Mouse (Mus musculus) granulocyte monocyte progenitor cell, adult 5-6 weeks (primary cell): ENCODE measurements around the gene Setd5. TPM values are rescaled to one million over a fixed set of nuclear protein-coding genes. Genes with fewer than 3 reads are reported as not detected.

Source experiments
- ATAC-seq: replicated peaks from 2 replicates; pipeline ENCODE4 v1.8.0; 2016; ENCODE audit warnings: mild to moderate bottlenecking, moderate TSS enrichment, inconsistent platforms; ENCODE audit not compliant: poor library complexity, severe bottlenecking
- total RNA-seq, 2 experiments: library from RNA; stranded (forward) in 1 of 2; stranded (reverse) in 1 of 2; fragments of 200-712, 200-1000 nt in 1 of 2; fragments of >200 nt in 1 of 2; fragmentation: Nextera tagmentation in 1 of 2; gene quantifications; 2 replicates each; pipeline ENCODE4 v1.2.3; 2014 to 2017

Gene Setd5
- total RNA-seq, 2 experiments from 2014 or later = 64.8 to 114 TPM

GRCm38 (mm10) chr6:113109378-113109777, 32.2 kb downstream of the Setd5 start:
- ATAC-seq = no peak

GRCm38 (mm10) chr6:113109956-113110355, 32.8 kb downstream of the Setd5 start:
- no peak for ATAC-seq

- peak; percentile 99 for ATAC-seq
Measured at GRCm38 (mm10) chr6:113120806-113121205, 43.6 kb downstream of the Setd5 start.

- no peak for ATAC-seq
Measured at GRCm38 (mm10) chr6:113133360-113133759, 56.2 kb downstream of the Setd5 start.

DNA sequence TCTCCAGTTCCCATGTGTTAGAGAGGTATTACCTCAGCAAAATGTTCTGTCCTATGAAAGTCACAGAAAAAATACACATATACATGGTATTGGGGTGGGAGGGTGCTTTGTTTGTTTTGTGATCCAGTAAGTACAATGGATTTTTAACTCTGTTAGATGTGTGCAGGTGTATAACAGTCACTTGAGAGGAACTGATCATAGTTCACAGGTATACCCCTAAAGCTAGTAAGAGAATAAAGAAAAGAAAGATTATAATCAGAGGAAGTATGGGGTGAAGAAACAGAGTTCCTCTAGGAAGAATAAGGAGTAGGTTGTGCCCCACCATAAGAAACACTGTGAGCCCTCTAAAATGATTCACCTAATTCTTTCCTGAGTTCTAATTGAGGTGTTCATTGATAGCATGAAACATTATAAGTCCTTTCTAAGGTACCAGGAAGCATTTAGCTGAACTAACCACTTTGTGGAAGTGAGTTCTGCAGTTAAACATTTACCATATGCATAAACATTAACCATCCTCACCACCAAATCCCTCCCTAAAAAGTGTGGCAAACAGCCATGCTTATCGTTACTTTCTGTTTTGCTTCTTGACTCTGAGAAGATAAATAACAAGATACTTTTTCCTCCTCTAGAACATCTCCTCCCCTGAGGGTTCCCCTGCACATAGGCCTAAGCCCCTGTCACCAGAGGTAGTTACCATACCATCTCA, 64.4 kb downstream of the Setd5 start:
- ATAC-seq = no peak

DNA sequence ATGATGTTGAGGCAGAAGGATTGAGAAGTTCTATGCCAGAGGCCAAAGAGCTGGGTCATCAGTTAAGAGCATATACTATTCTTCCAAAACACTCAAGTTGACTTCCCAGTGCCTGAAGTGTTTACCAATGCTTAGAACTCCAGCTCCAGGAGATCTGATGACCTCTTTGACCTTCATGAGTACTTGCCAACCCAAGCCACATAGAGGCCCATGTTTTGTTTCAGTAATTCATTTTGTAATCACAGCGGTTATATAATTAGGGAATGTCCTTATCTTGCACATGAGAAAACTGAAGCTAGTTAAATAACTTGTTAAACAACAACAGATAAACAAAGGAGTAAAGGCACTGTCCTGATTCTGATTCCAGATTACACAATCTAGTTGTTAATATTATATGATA, 67.6 kb downstream of the Setd5 start:
- no peak for ATAC-seq

DNA sequence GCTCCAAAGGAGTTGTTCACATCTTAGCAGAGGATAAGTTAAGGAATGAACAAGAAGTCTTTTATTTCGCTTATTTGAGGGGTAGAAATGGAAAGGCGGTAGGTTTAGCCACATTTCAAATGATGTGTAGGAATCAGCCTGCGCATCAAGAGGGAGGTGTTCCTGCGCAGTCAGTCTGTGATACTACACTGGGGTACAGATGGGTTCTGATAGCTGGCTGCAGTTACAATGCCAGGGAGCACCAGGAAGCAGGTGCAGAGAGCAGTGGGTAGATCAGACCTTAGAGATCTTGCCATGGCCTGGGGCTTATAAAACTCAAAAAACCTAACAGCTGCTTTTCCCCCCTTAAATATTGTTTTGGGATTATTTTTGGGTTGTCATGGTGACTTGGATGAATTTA, 68.1 kb downstream of the Setd5 start:
- ATAC-seq = no peak

DNA sequence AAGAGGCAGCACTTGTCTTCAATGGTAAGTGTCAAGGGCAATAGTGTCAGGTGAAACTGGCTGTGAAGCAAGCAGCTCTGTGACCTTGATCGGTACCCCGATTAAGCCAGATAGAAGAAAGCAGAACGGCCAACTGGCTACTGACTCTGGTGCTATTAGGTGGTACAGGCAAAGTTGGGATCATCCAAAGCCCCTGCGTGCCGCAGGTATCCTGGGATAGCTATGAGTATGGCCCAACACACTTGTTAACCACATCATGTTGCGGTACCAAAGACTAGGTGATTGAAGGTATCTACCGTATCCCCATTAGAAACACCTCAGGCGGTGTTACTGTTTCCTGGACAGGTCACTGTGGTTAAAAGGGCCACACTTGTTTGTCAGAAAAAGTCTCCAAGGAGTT, 76.9 kb downstream of the Setd5 start:
- no peak for ATAC-seq

GRCm38 (mm10) chr6:113154886-113155285, 77.7 kb downstream of the Setd5 start:
- ATAC-seq = no peak

GRCm38 (mm10) chr6:113156064-113156463, 78.9 kb downstream of the Setd5 start:
- ATAC-seq = no peak

- no peak for ATAC-seq
Measured at GRCm38 (mm10) chr6:113160106-113160505, 82.9 kb downstream of the Setd5 start.

- no peak for ATAC-seq
Measured at GRCm38 (mm10) chr6:113161982-113162381, 84.8 kb downstream of the Setd5 start.

- no peak for ATAC-seq
Measured at GRCm38 (mm10) chr6:113163513-113163912, 86.3 kb downstream of the Setd5 start.

- peak; percentile 28; the same call in 1 of the 2 replicates for ATAC-seq
Measured at GRCm38 (mm10) chr6:113166661-113167251, 89.6 kb downstream of the Setd5 start.

DNA sequence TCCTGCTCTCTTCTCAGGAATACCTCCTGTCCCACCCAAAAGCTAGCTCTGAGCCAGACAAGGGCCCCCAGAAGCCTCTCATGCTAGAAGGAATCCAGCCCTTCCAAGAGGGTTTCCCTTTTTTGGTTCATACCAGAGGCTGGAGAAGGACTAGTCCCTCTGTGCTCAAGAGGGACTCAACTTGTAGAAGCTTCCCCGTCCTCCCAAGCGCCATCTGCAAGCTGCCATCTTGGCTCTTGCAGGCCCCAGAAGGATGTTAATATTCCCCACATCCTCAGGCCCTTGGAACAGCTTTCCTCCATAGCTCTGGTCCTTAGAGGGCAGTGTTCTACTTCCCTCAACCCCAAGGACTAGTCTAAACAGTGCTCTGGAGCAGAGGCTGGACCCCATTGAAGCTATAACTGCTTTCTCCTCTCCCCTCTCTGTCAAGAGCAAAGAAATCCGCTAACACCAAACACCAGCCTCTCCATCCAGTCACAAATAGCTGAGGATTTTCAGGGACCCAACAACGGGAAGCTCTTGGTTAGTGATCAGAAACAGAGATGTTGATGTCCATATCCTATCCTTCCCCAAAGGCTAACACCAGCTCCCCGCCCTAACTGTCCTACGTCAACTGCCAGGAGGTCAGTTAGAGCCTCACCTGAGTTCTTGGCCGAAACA, 91.3 kb downstream of the Setd5 start:
- ATAC-seq = no peak

DNA sequence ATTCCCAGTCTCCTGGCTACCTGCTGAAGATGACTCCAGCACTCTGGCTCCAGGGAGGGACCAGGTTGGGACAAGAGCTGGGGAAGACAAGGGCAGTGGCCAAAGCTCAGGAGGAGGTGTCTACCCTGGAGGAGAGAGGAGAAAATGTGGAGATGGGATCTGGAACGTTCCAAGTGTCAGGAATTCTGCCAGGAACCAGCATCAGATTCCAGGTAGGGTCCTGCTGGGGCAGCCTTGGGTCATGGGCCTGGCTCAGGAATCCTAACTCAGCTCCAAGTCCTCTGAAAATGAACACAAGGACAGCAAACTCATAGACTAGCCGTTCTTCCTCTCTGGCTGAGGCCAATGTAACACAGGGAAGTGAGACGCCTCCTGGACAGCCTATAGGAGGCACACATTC, 92.7 kb downstream of the Setd5 start:
- no peak for ATAC-seq

DNA sequence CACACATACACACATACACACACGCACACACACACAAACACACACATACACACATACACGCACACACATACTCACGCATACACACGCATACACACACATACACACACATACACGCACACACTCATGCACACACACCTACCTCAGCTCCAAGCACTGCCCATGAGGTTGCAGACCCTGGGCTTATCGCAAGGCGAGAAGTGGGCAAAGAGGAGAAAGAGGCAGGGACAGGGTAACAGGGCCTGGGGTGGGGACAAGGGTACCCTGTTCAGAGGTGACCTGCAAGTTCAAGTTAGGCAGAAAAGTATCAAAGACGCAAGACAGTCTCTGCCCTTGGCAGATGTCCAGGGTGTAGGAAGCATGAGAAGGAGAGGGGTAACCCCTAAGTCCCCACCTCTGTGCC, 93.5 kb downstream of the Setd5 start:
- ATAC-seq = no peak

GRCm38 (mm10) chr6:113172011-113172410, 94.8 kb downstream of the Setd5 start:
- ATAC-seq = no peak

DNA sequence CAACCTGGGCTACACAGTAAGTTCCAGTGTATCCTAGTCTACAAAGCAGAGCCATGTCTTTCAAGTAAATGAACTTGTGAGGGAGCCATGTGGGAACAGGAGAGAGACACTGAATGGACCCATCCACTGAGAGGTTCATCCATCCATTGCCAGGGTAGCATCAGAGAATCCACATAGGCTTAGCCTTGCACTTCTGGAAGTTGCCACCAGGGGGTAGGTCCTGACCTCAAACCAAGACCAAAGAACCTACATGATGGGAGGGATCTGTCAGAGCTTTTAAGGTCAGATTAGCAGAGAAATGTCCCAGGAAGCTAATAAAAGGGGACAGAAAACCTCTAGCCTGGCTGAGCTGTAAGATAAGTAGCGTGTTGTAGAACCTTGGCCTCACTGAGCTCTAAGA, 95.4 kb downstream of the Setd5 start:
- peak; percentile 84 for ATAC-seq

DNA sequence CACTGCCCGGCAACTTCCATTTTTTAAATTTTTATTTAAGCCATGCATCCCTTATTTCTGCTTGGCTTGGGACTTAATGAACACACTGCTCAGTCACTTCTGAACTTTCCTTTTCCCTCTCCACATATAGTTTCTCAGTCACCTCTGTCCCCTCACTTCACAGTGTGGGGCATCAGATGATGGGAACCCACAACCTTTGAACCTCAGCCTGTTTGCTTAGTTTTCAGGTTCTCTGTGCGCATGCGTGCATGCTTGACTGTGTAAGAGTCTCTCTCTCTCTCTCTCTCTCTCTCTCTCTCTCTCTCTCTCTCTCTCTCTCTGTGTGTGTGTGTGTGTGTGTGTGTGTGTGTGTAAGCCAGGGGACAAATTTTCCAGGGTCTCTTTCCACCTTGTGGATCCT, 98.3 kb downstream of the Setd5 start:
- no peak for ATAC-seq

DNA sequence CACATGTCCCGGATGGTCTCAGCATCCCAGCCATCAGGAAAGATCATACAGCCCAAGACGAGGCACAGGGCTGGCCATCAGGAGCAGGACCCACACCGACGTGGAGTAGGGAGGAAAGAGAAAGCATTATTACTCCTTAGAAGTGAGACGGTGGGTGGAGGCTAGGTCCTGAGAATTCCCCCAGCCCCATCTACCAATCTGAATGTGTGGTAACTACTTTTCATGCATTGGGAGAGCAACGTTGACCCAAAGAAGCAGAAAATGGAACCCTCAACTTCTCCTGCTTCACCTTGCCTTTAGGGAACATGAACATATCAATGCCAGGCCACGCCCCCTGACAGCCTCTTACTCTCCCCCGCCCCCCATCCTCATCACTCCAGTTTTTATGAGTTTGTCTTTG, 99.4 kb downstream of the Setd5 start:
- ATAC-seq = no peak
